Mouse (Mus musculus): ENCODE measurements around the gene Ush2a.

DNA sequence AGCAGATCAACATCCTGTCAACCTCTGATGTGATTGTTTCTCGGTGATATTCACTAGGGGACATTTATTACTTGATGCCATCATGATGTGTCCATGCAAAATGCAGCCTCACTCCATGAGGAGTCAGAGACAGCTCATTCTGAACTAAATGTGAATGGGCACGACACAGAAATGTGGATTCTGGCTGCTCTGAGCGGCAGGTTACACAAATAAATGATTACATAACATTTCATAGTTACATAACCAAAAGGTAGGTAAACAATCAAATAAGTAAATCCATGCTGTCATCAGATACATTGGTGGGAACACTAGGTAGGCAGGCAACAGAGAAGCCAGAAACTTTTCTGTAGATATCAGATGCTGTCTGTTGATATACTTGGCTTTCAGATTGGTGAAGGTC is 391.2 kb downstream of the Ush2a start:
- TF ChIP-seq CTCF (IDR thresholded peaks at IDR 0.05; ENCODE audit: extremely low read depth, insufficient read depth, low read length) (no peak), POLR2A (IDR thresholded peaks at IDR 0.05; ENCODE audit: extremely low read depth, insufficient read depth, low read length) (no peak)

All from cortical plate, adult 2 months (tissue).